Mouse (Mus musculus) hematopoietic multipotent progenitor cell, adult 10-12 weeks (in vitro differentiated cells): ENCODE measurements around the gene Brpf1. TPM values are rescaled to one million over a fixed set of nuclear protein-coding genes. Genes with fewer than 3 reads are reported as not detected.

Experiments used
- polyA plus RNA-seq: library from polyadenylated mRNA; stranded (reverse); fragments of >175 nt; gene quantifications from 2 replicates; pipeline ENCODE4 v1.2.3, GENCODE M21; 2012; ENCODE audit warnings: low replicate concordance

Gene Brpf1
- 36.5 and 95.3 TPM in 2 replicates for polyA plus RNA-seq

GRCm38 (mm10) chr6:113306986-113307349 lies at the start of gene Brpf1:
Brpf1 (plus strand) TSS chr6:113307137.

GRCm38 (mm10) chr6:113282101-113282802 lies 24.7 kb upstream of the Brpf1 start, which contains the start of gene Cpne9:
Cpne9 (plus strand) TSS chr6:113282307.

GRCm38 (mm10) chr6:113326533-113327315 lies 19.8 kb downstream of the Brpf1 start, which contains the start of gene Ogg1:
Ogg1 (plus strand) TSS chr6:113326972.

GRCm38 (mm10) chr6:113343177-113344092 lies 36.5 kb downstream of the Brpf1 start, which contains the start of gene Camk1:
Camk1 (minus strand) TSS chr6:113343984.

Other genes starting within 250 kb of the Brpf1 start
- gene Setd5, start 229.8 kb upstream of the Brpf1 start, polyA plus RNA-seq, result 62.6 and 103 TPM in 2 replicates
- gene Lhfpl4, start 111.8 kb upstream of the Brpf1 start, polyA plus RNA-seq, result 0.16 and 0.20 TPM in 2 replicates
- gene Mtmr14, start 69.3 kb upstream of the Brpf1 start, polyA plus RNA-seq, result 88.1 and 106 TPM in 2 replicates
- gene Cpne9, start 24.8 kb upstream of the Brpf1 start, polyA plus RNA-seq, result 0.08 and 0.11 TPM in 2 replicates
- gene Ogg1, start 19.8 kb downstream of the Brpf1 start, polyA plus RNA-seq, result 8.4 and 10.8 TPM in 2 replicates
- 8.6 and 13.3 TPM in 2 replicates for gene Camk1, start 36.8 kb downstream of the Brpf1 start, polyA plus RNA-seq
- 44.8 and 81.1 TPM in 2 replicates for gene Tada3, start 70.7 kb downstream of the Brpf1 start, polyA plus RNA-seq
- gene Arpc4, start 71.0 kb downstream of the Brpf1 start, polyA plus RNA-seq, result 255 and 685 TPM in 2 replicates
- gene Ttll3, start 82.1 kb downstream of the Brpf1 start, polyA plus RNA-seq, result 18.3 and 25.1 TPM in 2 replicates
- gene Rpusd3, start 112.2 kb downstream of the Brpf1 start, polyA plus RNA-seq, result 78.3 and 88.5 TPM in 2 replicates
- not detected in 2 replicates for gene Cidec, start 128.6 kb downstream of the Brpf1 start, polyA plus RNA-seq
- gene Jagn1, start 135.4 kb downstream of the Brpf1 start, polyA plus RNA-seq, result 7.8 and 9.2 TPM in 2 replicates
- gene Il17re, start 151.3 kb downstream of the Brpf1 start, polyA plus RNA-seq, result 0.45 and 1.00 TPM in 2 replicates
- gene Il17rc, start 164.3 kb downstream of the Brpf1 start, polyA plus RNA-seq, result 0.68 and 1.3 TPM in 2 replicates
- gene Creld1, start 176.2 kb downstream of the Brpf1 start, polyA plus RNA-seq, result 24.9 and 25.5 TPM in 2 replicates
- 0.06 and 0.38 TPM in 2 replicates for gene Prrt3, start 194.8 kb downstream of the Brpf1 start, polyA plus RNA-seq
- 23.9 and 78.7 TPM in 2 replicates for gene Emc3, start 224.5 kb downstream of the Brpf1 start, polyA plus RNA-seq
- 0.29 and 0.49 TPM in 2 replicates for gene Fancd2, start 224.5 kb downstream of the Brpf1 start, polyA plus RNA-seq